Mouse (Mus musculus): Measurements from ENCODE around the gene Ppp1r11. TPM values are rescaled to one million over a fixed set of nuclear protein-coding genes. Genes with fewer than 3 reads are reported as not detected.

Ppp1r11 gene
- total RNA-seq, 2 experiments from 2014 or later, result 95.1 to 96.8 TPM

DNA sequence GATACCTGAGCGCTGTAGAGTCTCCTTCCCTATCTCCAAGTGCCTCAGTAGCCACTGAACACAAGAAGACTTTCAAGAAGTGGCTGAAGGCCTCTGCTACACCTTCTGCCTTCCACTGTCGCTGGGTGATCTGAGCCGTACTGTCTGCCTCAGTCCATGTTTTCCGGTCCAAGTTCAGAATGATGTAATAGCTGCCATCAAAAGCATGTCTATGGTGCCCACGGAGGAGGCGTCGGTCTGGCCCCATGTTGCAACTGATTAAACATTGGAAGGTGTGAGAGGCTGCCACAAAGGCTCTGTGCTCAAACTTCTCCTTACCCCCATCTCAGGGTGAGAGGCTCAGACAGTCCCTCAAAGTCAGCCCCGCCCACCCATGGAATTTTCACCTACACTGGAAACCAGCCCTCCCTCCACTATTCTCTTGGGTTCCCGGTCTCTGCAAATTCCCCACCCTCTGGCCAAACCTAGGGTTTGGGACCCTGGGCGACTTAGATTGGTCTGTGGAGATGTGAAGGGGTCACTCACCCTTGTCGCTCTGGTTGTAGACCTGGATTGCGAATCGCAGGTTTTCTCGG lies 18.9 kb upstream of the Ppp1r11 start:
- DNase-seq, result no peak
- intact Hi-C loops (cut with DNase I), result no loop called here

GRCm38 (mm10) chr17:36966875-36967274 lies 15.3 kb upstream of the Ppp1r11 start:
- intact Hi-C loops (cut with DNase I), result no loop called here
- DNase-seq, result no peak

GRCm38 (mm10) chr17:36961125-36961524 lies 9.6 kb upstream of the Ppp1r11 start:
- DNase-seq, result no peak
- intact Hi-C loops (cut with DNase I), result no loop called here

GRCm38 (mm10) chr17:36958884-36959283 lies 7.3 kb upstream of the Ppp1r11 start:
- no peak for DNase-seq
- intact Hi-C loops (cut with DNase I), result loop anchor here (2.0 to 5.0 kb wide), 3 partner anchors 44 to 122 kb away; partner anchors contain the start of genes Gabbr1 and Trim26

DNA sequence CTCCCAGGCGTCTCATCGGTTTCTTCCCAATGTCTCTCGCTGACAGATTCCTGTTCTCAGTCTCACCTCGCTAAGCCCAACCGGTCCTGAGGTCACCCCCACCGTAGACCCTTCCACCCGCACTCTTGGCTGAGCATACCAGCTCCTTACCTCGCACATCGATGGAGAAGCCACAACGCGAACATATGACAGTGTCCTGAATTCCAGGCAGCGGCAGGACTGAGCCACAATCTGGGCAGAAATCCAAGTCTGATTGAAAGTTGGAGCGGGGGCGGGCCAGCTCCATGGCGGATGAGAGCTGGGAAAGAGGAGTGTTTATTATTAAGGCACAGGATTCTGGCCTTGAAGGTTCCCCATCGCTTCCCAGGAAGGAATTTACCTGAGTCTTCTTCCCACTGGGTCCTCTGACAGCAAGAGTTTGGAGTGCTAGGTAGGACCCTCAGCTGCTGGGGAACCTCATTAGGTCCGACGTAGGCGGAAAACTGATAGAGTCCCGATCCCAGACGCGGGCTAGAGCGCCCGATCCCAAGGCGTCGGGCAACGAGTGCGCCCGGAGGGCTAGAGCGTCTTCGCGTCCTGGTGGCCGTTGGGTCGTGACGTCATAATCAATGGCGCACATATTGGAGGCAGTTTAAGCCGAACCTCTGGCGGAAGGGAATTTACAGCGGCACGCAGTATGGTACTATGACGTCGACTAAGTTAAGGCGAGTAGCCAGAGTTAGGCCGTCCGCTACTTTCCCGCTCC lies 6.6 kb upstream of the Ppp1r11 start, which contains the start of the genes Znrd1 and Znrd1as:
Gene Znrd1, minus strand, starts transcription at position 561 of the 745 bp plus-strand sequence.
Gene Znrd1as, plus strand, starts transcription at position 594 of the 745 bp plus-strand sequence.
- DNase-seq, result peak; percentile 90 to 95
- intact Hi-C loops (cut with DNase I), result loop anchor here (2.0 to 5.0 kb wide), 3 partner anchors 43 to 121 kb away; partner anchors contain the start of genes Gabbr1 and Trim26

DNA sequence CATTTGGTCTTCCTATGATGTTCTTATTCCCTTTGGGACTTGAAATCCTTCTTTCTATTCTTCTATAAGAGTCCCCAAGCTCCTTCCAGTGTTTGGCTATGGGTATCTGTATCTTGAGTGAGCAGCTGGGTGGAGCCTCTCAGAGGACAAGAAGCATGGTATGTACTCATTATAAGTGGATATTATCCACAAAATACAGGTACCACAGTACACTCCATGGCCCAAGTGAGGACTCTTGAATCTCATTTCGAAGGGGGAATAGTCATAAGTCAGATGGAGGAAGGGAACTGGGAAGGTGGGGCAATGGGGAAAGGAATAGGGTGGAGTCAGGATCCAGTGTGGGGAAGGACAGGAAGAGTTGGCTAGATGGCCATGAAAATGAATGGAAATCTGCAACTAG lies 1.5 kb upstream of the Ppp1r11 start:
- intact Hi-C loops (cut with DNase I), result no loop called here
- no peak for DNase-seq

- intact Hi-C loops (cut with DNase I), result no loop called here
- no peak for DNase-seq
Observed at GRCm38 (mm10) chr17:36952631-36953030, 1.1 kb upstream of the Ppp1r11 start.

DNA sequence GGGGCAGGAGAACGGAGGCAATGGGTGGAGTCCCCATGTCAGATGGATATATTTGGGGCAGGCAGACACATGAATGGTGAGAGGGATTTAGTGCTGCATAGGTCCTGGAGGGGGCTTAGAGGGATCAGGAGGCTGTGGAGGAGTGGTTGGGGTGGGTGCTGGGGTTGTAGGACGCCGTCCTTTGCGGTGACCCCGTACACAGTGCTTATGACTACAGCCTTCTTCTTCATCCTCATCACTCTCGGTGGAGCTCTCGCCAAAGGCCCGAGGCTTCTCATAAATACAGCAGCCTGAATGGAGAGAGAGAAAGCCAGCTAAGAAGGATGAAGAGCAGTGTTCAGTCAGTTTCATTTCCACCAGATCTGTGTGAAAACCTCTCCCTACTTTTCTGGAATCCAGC lies 2.3 kb downstream of the Ppp1r11 start:
- intact Hi-C loops (cut with DNase I), result loop anchor here (10.0 kb wide), 1 partner anchor 674 kb away; the partner anchor contains the start of gene Trim39
- no peak for DNase-seq

- DNase-seq, result no peak
- intact Hi-C loops (cut with DNase I), result loop anchor here (10.0 kb wide), 1 partner anchor 673 kb away; the partner anchor contains the start of gene Trim39
Observed at GRCm38 (mm10) chr17:36948286-36948685, 3.3 kb downstream of the Ppp1r11 start.

GRCm38 (mm10) chr17:36947051-36947819 lies 4.3 kb downstream of the Ppp1r11 start:
- DNase-seq, result peak; percentile 62 to 69
- intact Hi-C loops (cut with DNase I), result loop anchor here (2.0 to 10.0 kb wide), 2 partner anchors 14 to 672 kb away; partner anchors contain the start of gene Trim39

DNA sequence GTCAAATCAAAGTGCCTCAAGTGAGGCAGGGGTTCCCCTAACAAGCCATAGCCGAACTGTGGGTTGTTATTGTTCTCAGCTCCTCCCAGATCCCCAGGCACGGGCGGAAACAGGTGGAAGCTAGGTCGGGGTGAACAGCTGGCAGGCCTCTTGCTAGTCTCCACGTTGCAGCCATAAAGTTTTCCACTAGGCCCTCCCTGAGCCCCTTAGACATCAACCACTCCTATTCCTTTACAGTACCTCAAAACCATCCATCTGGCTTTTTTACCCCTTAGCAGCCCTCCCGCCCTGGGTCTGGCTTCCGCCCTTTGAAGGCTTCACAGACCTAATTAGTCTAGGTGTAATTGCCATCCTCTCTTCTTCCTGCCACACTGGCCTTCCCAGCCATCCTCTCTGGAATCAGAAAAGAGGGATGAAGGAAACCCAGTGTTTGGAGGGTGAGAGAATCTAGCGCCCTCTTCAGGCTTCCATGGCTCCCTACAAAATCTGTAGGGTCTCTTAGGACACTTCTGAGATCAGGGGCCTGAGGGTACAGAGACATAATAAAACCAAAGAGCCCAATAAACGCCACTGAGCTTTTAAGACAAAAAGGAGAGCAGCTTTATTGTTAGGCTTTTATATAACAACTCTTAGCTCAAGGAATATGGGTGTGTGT lies 7.3 kb downstream of the Ppp1r11 start:
- intact Hi-C loops (cut with DNase I), result loop anchor here (10.0 kb wide), 1 partner anchor 669 kb away; the partner anchor contains the start of gene Trim39
- DNase-seq, result no peak

DNA sequence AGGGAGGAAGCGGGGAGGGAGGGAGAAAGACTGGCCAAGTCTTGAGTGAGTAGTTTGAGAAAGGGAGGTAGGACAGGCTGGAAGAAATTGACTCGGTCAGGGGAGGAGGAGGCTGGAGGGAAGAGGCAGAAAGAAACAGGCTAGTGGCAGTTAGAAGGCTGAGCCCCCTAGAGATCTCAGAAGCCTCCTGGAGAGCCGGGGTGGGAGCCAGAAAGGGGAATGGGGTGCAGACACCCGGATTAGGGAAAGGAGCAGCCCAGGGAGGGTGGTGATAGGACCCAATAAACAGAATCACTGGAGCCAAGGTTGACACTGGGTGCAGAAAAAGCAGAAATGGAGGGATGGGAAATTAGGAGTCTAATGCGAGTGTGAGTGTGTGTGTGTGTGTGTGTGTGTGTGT lies 7.8 kb downstream of the Ppp1r11 start:
- intact Hi-C loops (cut with DNase I), result loop anchor here (2.0 to 10.0 kb wide), 2 partner anchors 29 to 669 kb away; partner anchors contain the start of gene Trim39
- no peak for DNase-seq

DNA sequence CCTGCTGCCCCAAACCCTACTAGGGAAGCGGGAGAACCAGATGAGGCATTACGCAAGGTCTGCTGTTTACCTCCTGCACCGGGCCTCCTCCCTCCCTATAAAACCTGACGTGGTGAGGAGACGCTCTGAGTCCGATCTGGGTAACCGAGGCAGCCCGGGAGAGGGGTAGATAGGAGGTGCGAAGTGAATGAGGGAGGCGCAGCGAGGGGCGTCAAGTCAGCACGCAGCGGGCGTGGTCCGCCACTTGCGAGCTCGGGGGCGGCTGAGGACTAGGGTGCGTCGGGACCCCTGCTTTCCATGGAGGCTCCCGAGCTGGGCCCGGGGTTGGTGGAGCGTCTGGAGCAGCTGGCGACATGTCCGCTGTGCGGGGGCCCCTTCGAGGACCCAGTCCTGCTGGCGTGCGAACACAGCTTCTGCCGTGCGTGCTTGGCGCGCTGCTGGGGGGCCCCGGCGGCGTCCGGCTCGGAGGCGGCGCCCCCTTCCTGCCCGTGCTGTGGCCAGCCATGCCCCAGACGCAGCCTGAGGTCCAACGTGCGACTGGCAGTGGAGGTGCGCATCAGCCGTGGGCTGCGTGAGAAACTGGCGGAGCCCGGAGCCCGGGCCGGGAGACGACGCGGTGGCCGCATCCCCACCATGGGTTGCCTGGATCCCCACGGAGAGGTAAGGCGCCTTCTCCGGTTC lies 8.6 kb downstream of the Ppp1r11 start, which contains the start of gene Rnf39:
Gene Rnf39, plus strand, starts transcription at position 128 of the 681 bp plus-strand sequence.
- intact Hi-C loops (cut with DNase I), result loop anchor here (2.0 to 10.0 kb wide), 2 partner anchors 28 to 668 kb away; partner anchors contain the start of gene Trim39
- DNase-seq, result peak in 1 of 2 experiments; percentile 27

GRCm38 (mm10) chr17:36942391-36942790 lies 9.2 kb downstream of the Ppp1r11 start:
- intact Hi-C loops (cut with DNase I), result loop anchor here (2.0 to 10.0 kb wide), 2 partner anchors 28 to 668 kb away; partner anchors contain the start of gene Trim39

GRCm38 (mm10) chr17:36938056-36938455 lies 13.5 kb downstream of the Ppp1r11 start:
- intact Hi-C loops (cut with DNase I), result no loop called here
- no peak for DNase-seq

More at GRCm38 (mm10) chr17:36942391-36942790, 9.2 kb downstream of the Ppp1r11 start:
- peak; percentile 57 to 67 for DNase-seq

GRCm38 (mm10) chr17:36931806-36932205 lies 19.7 kb downstream of the Ppp1r11 start:
- DNase-seq, result peak; percentile 46 to 60
- intact Hi-C loops (cut with DNase I), result loop anchor here (2.0 kb wide), 1 partner anchor 15 kb away; no protein-coding TSS in a partner anchor

DNA sequence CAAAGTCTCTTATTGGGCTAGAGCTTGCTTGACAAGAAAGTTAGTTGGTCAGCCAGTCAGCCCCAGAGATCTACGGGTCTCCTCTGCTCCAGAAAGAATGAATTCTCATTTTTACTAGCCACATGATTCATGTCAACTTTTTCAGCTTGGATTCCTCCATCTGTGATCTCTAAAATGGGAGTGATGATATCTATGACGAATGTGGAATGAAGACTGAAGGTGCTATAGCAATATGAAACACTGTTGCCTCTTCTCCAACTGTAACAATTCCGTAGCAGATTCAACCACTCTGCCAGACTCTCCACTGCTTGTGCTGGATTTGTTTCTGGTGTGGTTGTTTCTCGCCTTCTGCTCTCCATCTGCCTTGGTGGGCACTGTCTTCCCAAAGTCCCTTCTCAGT lies 20.4 kb downstream of the Ppp1r11 start:
- intact Hi-C loops (cut with DNase I), result no loop called here
- no peak for DNase-seq

GRCm38 (mm10) chr17:36930233-36930632 lies 21.3 kb downstream of the Ppp1r11 start:
- no peak for DNase-seq
- intact Hi-C loops (cut with DNase I), result no loop called here
